Mouse (Mus musculus) mesoderm, embryonic 11.5 days (tissue): ENCODE data around the gene Gm3448.
"Not testable (repeated sequence)": the region's sequence is repeated elsewhere in the genome, so short reads cannot be mapped to it uniquely, and the experiment has no call there.

Experiments
- DNase-seq: peaks from one replicate; pipeline ENCODE4 v3.0.0-alpha.2; 2012; ENCODE audit warnings: low read depth, low spot score

Gm3448 gene

GRCm38 (mm10) chr17:15041175-15041729 is at the start of gene Gm3448, which contains the start of the genes Ermard and Tcte3:
Gm3448 (minus strand) TSS chr17:15041537.
Ermard (plus strand) TSS chr17:15041208.
Tcte3 (minus strand) TSS chr17:15041488.
- not testable (repeated sequence) for DNase-seq

GRCm38 (mm10) chr17:15088591-15089001 is 47.3 kb upstream of the Gm3448 start:
- DNase-seq: peak; percentile 57

GRCm38 (mm10) chr17:15088166-15088565 is 46.8 kb upstream of the Gm3448 start:
- DNase-seq: no peak

- DNase-seq: no peak
These were observed 43.7 kb upstream of the Gm3448 start for GRCm38 (mm10) chr17:15085006-15085405.

GRCm38 (mm10) chr17:15084226-15084848 is 43.0 kb upstream of the Gm3448 start:
- no peak for DNase-seq

GRCm38 (mm10) chr17:15077536-15077935 is 36.2 kb upstream of the Gm3448 start:
- no peak for DNase-seq

GRCm38 (mm10) chr17:15075033-15075432 is 33.7 kb upstream of the Gm3448 start:
- no peak for DNase-seq

GRCm38 (mm10) chr17:15072211-15072610 is 30.9 kb upstream of the Gm3448 start:
- no peak for DNase-seq

GRCm38 (mm10) chr17:15069124-15069523 is 27.8 kb upstream of the Gm3448 start:
- no peak for DNase-seq

GRCm38 (mm10) chr17:15068040-15068792 is 26.9 kb upstream of the Gm3448 start:
- DNase-seq: no peak

GRCm38 (mm10) chr17:15066911-15067310 is 25.6 kb upstream of the Gm3448 start:
- DNase-seq: no peak

GRCm38 (mm10) chr17:15066066-15066465 is 24.7 kb upstream of the Gm3448 start:
- DNase-seq: peak; percentile 72

GRCm38 (mm10) chr17:15065391-15066024 is 24.2 kb upstream of the Gm3448 start:
- DNase-seq: peak; percentile 86

- DNase-seq: no peak
These were observed 19.0 kb upstream of the Gm3448 start for GRCm38 (mm10) chr17:15060356-15060755.

GRCm38 (mm10) chr17:15059646-15060045 is 18.3 kb upstream of the Gm3448 start:
- DNase-seq: no peak

GRCm38 (mm10) chr17:15058161-15058591 is 16.8 kb upstream of the Gm3448 start:
- DNase-seq: no peak

- no peak for DNase-seq
These were observed 14.6 kb upstream of the Gm3448 start for GRCm38 (mm10) chr17:15055925-15056324.

GRCm38 (mm10) chr17:15053829-15054200 is 12.5 kb upstream of the Gm3448 start:
- not testable (repeated sequence) for DNase-seq

- DNase-seq: not testable (repeated sequence)
These were observed 12.0 kb upstream of the Gm3448 start for GRCm38 (mm10) chr17:15053183-15053828.

- DNase-seq: not testable (repeated sequence)
These were observed 11.4 kb upstream of the Gm3448 start for GRCm38 (mm10) chr17:15052766-15053165.

- DNase-seq: not testable (repeated sequence)
These were observed 9.0 kb upstream of the Gm3448 start for GRCm38 (mm10) chr17:15050338-15050737.

- DNase-seq: not testable (repeated sequence)
These were observed 882 bp downstream of the Gm3448 start for GRCm38 (mm10) chr17:15040455-15040854.
